Mouse (Mus musculus): Measurements from ENCODE around the gene Gpx2. TPM values are rescaled to one million over a fixed set of nuclear protein-coding genes. Genes with fewer than 3 reads are reported as not detected.

Gene Gpx2
- total RNA-seq, 2 experiments from 2014 or later = 0.88 TPM; not detected in 1

DNA sequence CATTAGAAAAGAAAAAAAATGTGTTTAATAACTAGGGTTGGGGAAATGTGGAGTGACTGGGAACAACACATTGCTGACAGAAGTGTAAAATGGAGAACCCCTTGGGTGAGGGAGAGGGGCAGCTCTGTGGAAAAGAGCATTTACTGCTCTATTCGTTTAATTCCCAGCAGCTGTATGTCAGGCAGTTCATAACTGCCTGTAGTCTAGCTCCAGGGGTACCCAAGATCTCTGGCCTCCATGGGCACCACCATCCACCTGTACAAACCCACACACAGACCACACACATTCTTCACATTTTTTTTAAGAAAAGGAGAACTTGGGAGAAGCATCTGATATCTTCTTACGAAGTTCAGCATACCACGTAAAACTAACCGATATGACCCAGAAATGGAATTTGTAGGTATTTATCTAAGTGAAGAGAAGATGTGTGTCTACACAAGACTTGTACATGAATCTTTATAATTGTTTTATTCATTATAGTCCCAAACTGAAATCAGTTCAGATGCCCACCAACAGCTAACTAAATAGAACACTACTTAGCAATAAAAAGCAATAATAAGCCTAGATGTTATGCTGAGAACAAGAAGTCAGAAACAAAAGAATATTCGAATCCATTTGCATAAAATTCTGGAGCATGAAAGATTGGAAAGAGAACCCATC, 24.4 kb downstream of the Gpx2 start:
- H3K4me3 ChIP-seq = no peak overlapping the region
- no peak for DNase-seq (ENCODE audit: low spot score in 2 of 2)
- no peak overlapping the region for H3K27ac ChIP-seq
- no peak for TF ChIP-seq CTCF (conservative IDR thresholded peaks at IDR 0.05)

DNA sequence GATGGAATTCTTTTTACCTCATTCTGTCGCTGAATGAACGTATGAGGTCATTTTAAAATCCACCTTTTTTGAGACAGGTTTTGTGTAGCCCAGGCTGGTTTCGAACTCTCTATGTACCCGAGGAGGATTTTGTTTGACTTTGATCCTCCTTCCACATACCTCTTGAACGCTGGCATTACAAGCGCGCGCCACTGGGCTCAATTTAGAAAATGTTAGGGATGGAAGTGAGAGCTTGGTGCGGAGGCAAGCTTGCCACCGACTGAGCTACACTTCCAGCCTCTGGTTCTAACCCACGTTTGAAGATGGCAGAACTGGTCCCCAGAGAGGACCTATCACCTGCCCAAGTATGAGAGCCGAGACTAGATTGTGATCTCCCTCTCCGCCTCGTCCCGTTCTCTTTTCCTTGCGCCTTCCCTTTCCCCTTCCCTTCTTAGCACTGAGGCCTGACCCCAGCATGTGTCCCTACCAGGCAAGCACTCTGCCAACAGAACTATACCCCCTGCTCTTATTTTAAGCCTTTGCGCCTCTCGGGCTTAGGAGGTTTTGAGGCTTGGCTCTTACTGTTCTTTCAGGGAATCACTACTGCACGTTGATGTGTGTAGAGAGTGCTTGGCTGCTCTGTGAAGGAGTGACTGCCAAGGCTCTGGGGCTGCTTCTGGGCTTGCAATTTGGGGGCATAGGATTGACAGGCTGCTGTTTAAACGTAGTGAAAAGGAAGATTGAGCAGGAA, 29.3 kb downstream of the Gpx2 start:
- peak overlapping the region; percentile 97 for H3K27ac ChIP-seq
- DNase-seq (ENCODE audit: low spot score in 2 of 2) = no peak
- no peak for TF ChIP-seq CTCF (conservative IDR thresholded peaks at IDR 0.05)
- H3K4me3 ChIP-seq = peak overlapping the region; percentile 73

DNA sequence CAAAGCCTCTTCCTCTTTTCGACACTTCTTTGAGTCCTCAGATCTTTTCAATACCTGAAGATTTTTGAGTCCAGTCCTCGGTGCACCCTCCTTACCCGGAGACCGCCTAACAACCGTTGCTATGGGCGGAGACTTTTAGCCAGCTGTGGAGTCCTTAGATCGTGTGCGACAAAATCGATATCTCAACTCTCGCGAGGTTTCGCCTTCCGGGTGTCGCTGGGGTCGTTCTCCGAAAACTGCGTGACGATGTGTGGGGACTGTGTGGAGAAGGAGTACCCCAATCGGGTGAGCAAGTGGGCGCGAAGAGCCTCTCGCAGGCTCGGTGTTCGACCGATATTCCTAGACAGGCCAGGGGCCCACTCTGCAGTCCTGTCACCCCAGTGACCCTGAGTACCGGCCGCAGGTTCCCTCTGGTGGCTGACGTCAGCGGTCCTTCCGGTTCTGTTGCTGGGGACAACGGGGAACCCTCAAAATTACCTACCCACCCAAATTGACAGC, 30.0 kb downstream of the Gpx2 start, which contains the start of the genes Churc1 and Fntb:
Churc1 (plus strand) TSS at position 185 of the 498 bp plus-strand sequence.
Fntb (plus strand) TSS at position 236 of the 498 bp plus-strand sequence.
- TF ChIP-seq CTCF (conservative IDR thresholded peaks at IDR 0.05) = 0 out of 2 replicates have a peak, but pooled peaks have one; percentile 7
- peak within 1 kb of the TSS; percentile 97 for H3K27ac ChIP-seq
- peak; percentile 86 to 88 for DNase-seq (ENCODE audit: low spot score in 2 of 2)
- H3K4me3 ChIP-seq = peak within 1 kb of the TSS; percentile 73

DNA sequence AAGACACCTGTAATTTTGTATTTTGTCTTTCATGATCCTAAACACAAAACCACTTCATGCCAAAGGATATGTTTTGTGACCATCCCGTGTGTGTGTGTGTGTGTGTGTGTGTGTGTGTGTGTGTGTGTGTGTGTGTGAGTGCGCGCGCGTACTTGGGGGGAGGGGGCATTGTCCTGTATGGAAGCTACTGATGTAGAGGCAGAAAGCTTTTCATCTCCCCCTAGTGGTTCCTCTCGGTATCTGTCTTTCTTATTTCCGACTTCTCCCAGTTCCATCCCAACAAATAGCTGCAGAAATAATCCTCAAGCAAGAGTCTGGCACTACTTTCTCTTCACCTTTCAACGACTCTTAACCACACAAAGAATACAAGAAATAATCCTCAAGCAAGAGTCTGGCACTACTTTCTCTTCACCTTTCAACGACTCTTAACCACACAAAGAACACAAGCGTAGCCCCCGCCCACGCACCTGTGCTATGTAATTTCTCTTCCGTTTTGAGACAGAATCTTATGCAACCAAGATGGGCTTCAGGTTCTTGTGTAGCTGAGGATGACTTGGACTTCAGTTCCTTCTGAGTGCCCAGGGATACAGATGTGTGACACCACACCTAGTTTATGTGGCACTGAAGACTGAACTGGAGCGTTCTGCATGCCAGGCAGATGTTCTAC, 42.6 kb downstream of the Gpx2 start:
- Histone ChIP-seq H3K27ac (no peak overlapping the region), H3K4me3 (no peak overlapping the region)
- DNase-seq (ENCODE audit: low spot score in 2 of 2) = peak; percentile 71 to 78
- peak; percentile 76 for TF ChIP-seq CTCF (conservative IDR thresholded peaks at IDR 0.05)

DNA sequence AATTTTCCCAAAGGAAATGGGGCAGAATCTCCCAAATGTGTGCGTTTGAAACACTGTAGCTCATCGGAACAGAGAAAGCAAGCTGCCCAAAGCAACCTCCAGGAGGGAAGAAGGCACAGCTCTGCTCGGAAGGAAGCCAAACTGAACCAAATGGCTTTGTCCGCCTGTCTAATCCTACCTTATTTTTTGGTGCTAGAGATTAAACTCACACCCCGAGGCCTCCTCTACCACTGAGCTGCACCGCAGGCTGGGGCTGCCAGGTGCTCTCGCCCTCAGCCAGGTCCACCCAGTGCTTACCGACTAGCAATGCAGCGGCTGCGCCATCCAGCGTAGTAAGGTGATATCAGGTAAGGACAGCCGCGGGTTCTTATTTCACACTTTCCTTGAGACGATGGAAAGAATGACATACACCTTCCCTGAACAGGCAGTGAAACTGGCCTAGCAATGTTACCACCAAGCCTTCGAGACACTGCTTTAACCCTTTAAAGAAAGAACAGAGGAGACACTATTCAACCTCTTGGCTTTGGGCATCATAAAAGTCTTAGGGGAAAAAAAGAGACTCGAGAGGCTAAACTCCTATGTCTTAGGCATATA, 44.4 kb downstream of the Gpx2 start:
- TF ChIP-seq CTCF (conservative IDR thresholded peaks at IDR 0.05) = no peak
- DNase-seq (ENCODE audit: low spot score in 2 of 2) = no peak

More for the DNA sequence above, 44.4 kb downstream of the Gpx2 start:
- Histone ChIP-seq H3K4me3 (no peak overlapping the region), H3K27ac (no peak overlapping the region)

Other genes starting within 250 kb of the Gpx2 start
- 100 to 1,000 TPM; 134 TPM for gene Sptb, start 85.0 kb downstream of the Gpx2 start, total RNA-seq (2021)
- gene Churc1, start 30.0 kb downstream of the Gpx2 start, total RNA-seq (2021) = 10 to 100 TPM; 36.5 to 37.3 TPM
- gene Fntb, start 30.0 kb downstream of the Gpx2 start, total RNA-seq (2021) = 10 to 100 TPM; 24.8 to 26.2 TPM
- gene Rab15, start 27.4 kb upstream of the Gpx2 start, total RNA-seq (2021) = 100 to 1,000 TPM; 189 to 195 TPM
- gene Max, start 166.6 kb upstream of the Gpx2 start, total RNA-seq (2021) = 10 to 100 TPM; 69.6 to 78.7 TPM